Mouse (Mus musculus): ENCODE data around the gene Cenpm. TPM values are rescaled to one million over a fixed set of nuclear protein-coding genes. Genes with fewer than 3 reads are reported as not detected.

Gene Cenpm
- polyA plus RNA-seq, 1 experiment from 2014 or later, result 20.0 TPM

GRCm38 (mm10) chr15:82197937-82198336, 46.6 kb downstream of the Cenpm start:
- no peak for ATAC-seq (ENCODE audit: low FRiP score)
- Histone ChIP-seq H3K27me3 (no peaks in the 10 kb centered on the region), H3K4me1 (replicated peaks) (no peaks in the 10 kb centered on the region), H3K4me3 (no peak overlapping the region), H3K27ac (no peak overlapping the region), H3K9ac (no peak overlapping the region), H3K36me3 (peaks cover 99% of the 10 kb centered on the region), H3K9me3 (no peaks in the 10 kb centered on the region), H3K4me2 (no peak overlapping the region)
- WGBS, result 94% methylated on average over 11 of the region's 11 CpGs

DNA sequence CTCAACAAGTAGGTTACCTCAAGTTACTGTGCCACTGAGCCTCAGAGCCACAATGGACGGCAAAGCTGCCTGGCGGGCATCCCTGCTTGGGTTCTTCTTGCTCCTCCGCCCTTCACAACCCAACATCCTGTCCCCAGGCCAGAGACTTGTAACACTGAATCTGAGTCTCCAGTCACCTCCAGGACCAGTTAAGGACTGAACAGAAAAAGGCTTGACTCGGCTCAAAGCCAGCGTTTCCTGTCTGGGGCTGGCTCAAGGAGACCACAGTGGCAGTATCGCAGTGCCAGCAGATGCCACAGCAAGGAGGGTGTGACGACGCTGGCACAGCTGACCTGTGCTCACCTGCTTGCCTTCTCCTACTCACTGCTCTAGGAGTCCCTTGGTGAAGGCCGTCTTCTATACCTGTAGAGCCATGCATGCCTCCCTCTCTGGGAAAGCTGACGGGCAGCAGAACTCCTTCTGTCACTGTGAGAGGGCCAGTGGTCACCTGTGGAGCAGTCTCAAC, 47.2 kb downstream of the Cenpm start:
- Histone ChIP-seq H3K36me3 (peaks cover 99% of the 10 kb centered on the region), H3K27me3 (no peaks in the 10 kb centered on the region), H3K27ac (no peak overlapping the region), H3K4me3 (no peak overlapping the region), H3K4me2 (no peak overlapping the region), H3K4me1 (replicated peaks) (no peaks in the 10 kb centered on the region), H3K9me3 (no peaks in the 10 kb centered on the region), H3K9ac (no peak overlapping the region)
- no peak for ATAC-seq (ENCODE audit: low FRiP score)
- 95% methylated on average over 10 of the region's 10 CpGs for WGBS

DNA sequence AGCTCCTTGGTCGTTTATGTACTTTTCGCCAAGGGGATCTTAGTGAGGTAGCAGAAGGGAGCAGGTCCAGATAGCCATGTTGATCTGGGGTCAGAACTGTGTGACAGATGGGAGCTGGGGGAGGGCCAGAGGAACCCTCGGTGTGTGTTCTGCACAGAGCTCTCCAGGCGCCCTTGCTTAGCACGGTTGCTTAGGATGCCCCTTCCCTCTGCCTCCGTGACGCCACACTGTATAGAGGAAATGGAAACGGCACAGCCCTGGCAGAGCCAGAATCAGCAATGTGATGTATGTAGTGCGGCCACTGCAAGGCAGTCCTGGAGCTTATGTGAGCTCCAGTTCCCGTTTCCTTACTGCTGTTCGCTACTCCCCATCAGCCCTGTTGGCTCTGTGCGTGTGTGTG, 48.2 kb downstream of the Cenpm start:
- ATAC-seq (ENCODE audit: low FRiP score), result no peak
- no peak overlapping the region for H3K4me3 ChIP-seq
- peaks cover 99% of the 10 kb centered on the region for H3K36me3 ChIP-seq
- no peaks in the 10 kb centered on the region for H3K9me3 ChIP-seq
- no peak overlapping the region for H3K9ac ChIP-seq
- no peak overlapping the region for H3K27ac ChIP-seq
- WGBS, result 87% methylated on average over 12 of the region's 12 CpGs
- H3K4me2 ChIP-seq, result no peak overlapping the region
- no peaks in the 10 kb centered on the region for H3K4me1 ChIP-seq (replicated peaks)
- H3K27me3 ChIP-seq, result no peaks in the 10 kb centered on the region

DNA sequence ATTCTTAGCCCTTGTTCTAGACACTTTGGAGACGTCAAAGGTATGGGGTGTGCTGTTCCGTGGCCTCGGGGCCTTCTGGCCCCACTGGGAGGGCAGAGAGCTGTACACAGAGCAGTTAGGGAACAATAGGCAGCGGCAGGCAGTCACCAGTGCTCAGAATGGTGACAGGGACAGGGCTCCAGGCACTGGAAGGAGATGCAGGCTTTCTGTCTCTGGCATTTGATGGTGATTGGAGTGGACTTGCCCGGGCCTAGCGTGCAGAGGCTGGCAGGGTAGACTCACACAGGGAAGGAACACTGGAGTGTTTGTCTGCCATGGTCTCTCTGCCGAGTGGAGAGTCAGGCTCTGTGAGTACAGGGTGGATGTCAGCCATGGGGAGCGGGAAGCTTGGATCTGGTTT, 51.9 kb downstream of the Cenpm start:
- Histone ChIP-seq H3K4me2 (no peak overlapping the region), H3K9me3 (no peaks in the 10 kb centered on the region), H3K4me3 (no peak overlapping the region), H3K9ac (no peak overlapping the region), H3K36me3 (peaks cover 96% of the 10 kb centered on the region), H3K4me1 (replicated peaks) (no peaks in the 10 kb centered on the region), H3K27ac (no peak overlapping the region), H3K27me3 (no peaks in the 10 kb centered on the region)
- ATAC-seq (ENCODE audit: low FRiP score), result no peak
- 78% methylated on average over 8 of the region's 8 CpGs for WGBS

- H3K36me3 ChIP-seq, result peaks cover 96% of the 10 kb centered on the region
- no peaks in the 10 kb centered on the region for H3K27me3 ChIP-seq
- ATAC-seq (ENCODE audit: low FRiP score), result no peak
- WGBS, result 93% methylated on average over 10 of the region's 10 CpGs
- H3K9me3 ChIP-seq, result no peaks in the 10 kb centered on the region
- no peak overlapping the region for H3K9ac ChIP-seq
- H3K4me3 ChIP-seq, result no peak overlapping the region
- H3K4me2 ChIP-seq, result no peak overlapping the region
- no peaks in the 10 kb centered on the region; the same call in 1 of the 2 replicates for H3K4me1 ChIP-seq (replicated peaks)
- no peak overlapping the region for H3K27ac ChIP-seq
These were observed 55.9 kb downstream of the Cenpm start for GRCm38 (mm10) chr15:82188481-82189240.

DNA sequence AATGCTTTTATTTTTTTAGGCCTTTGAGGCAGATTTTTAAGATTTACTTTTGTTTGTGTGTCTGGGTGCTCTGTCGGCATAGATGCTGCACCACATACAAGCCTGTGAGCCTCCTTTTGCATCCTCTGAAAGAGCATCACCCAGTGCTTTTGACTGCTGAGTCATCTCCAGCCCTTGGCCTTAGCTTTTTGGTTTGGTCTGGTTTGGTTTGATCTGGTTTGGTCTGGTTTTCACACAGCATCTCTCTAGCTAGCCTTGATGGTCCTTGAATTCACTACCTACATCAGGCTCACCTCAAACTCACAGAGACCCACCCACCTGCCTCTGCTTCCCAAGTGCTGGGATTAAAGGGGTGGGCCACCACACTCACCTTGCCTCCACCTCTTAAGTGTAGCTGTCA, 56.6 kb downstream of the Cenpm start:
- Histone ChIP-seq H3K36me3 (peaks cover 96% of the 10 kb centered on the region), H3K9ac (no peak overlapping the region), H3K9me3 (no peaks in the 10 kb centered on the region), H3K27me3 (no peaks in the 10 kb centered on the region), H3K4me3 (no peak overlapping the region), H3K4me2 (no peak overlapping the region), H3K27ac (no peak overlapping the region), H3K4me1 (replicated peaks) (no peaks in the 10 kb centered on the region; the same call in 1 of the 2 replicates)
- WGBS, result 97% methylated on average over 1 of the region's 1 CpGs
- ATAC-seq (ENCODE audit: low FRiP score), result no peak

GRCm38 (mm10) chr15:82187401-82187800, 57.1 kb downstream of the Cenpm start:
- no peaks in the 10 kb centered on the region; the same call in 1 of the 2 replicates for H3K4me1 ChIP-seq (replicated peaks)
- no peak overlapping the region for H3K27ac ChIP-seq
- no peaks in the 10 kb centered on the region for H3K27me3 ChIP-seq
- no peaks in the 10 kb centered on the region for H3K9me3 ChIP-seq
- no peak overlapping the region for H3K4me2 ChIP-seq
- WGBS, result 91% methylated on average over 4 of the region's 4 CpGs
- H3K36me3 ChIP-seq, result peaks cover 96% of the 10 kb centered on the region
- no peak overlapping the region for H3K4me3 ChIP-seq
- no peak overlapping the region for H3K9ac ChIP-seq
- no peak for ATAC-seq (ENCODE audit: low FRiP score)

- Histone ChIP-seq H3K4me2 (no peak overlapping the region), H3K27me3 (no peaks in the 10 kb centered on the region), H3K4me1 (replicated peaks) (no peaks in the 10 kb centered on the region; the same call in 1 of the 2 replicates), H3K9me3 (0 out of 2 replicates have a peak, but pooled peaks cover 4% of the 10 kb centered on the region), H3K4me3 (no peak overlapping the region), H3K9ac (no peak overlapping the region), H3K27ac (no peak overlapping the region), H3K36me3 (peaks cover 96% of the 10 kb centered on the region)
- no peak for ATAC-seq (ENCODE audit: low FRiP score)
- WGBS, result 95% methylated on average over 5 of the region's 5 CpGs
These were observed 57.6 kb downstream of the Cenpm start for GRCm38 (mm10) chr15:82186931-82187330.

- 81% methylated on average over 14 of the region's 14 CpGs for WGBS
- Histone ChIP-seq H3K27ac (0 out of 2 replicates have a peak overlapping the region, but pooled peaks have one; percentile 18), H3K4me1 (replicated peaks) (no peaks in the 10 kb centered on the region; the same call in 1 of the 2 replicates), H3K4me2 (no peak overlapping the region), H3K36me3 (peaks cover 96% of the 10 kb centered on the region), H3K9ac (no peak overlapping the region), H3K27me3 (no peaks in the 10 kb centered on the region), H3K9me3 (0 out of 2 replicates have a peak, but pooled peaks cover 5% of the 10 kb centered on the region), H3K4me3 (no peak overlapping the region)
- no peak for ATAC-seq (ENCODE audit: low FRiP score)
These were observed 58.4 kb downstream of the Cenpm start for GRCm38 (mm10) chr15:82186131-82186530.

- H3K27ac ChIP-seq, result peak overlapping the region; percentile 18; the same call in 1 of the 2 replicates
- H3K36me3 ChIP-seq, result peaks cover 99% of the 10 kb centered on the region
- WGBS, result 87% methylated on average over 14 of the region's 14 CpGs
- no peaks in the 10 kb centered on the region for H3K27me3 ChIP-seq
- no peaks in the 10 kb centered on the region; the same call in 1 of the 2 replicates for H3K4me1 ChIP-seq (replicated peaks)
- no peak overlapping the region for H3K9ac ChIP-seq
- H3K4me3 ChIP-seq, result no peak overlapping the region
- ATAC-seq (ENCODE audit: low FRiP score), result no peak
- no peak overlapping the region for H3K4me2 ChIP-seq
- 0 out of 2 replicates have a peak, but pooled peaks cover 5% of the 10 kb centered on the region for H3K9me3 ChIP-seq
These were observed 59.3 kb downstream of the Cenpm start for GRCm38 (mm10) chr15:82185062-82185783.

DNA sequence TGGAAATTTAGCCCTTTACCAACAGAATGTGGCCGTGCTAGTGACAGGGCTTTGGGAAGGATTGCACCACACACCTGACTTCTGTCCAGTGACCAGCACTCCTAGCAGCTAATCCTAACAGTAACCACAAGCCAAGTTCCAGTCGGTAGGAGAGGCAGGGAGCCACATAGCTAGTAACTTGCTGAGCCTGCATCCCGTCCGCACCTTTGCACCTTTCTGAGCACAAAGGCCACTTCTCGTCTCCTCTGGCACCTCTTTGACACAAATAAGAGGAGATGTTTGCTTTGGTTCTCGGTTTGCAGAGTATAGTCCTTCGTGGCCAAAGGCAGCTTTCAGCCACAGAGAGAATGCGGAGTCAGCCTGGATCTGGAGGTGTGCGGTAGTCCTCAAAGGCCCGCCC, 59.9 kb downstream of the Cenpm start:
- Histone ChIP-seq H3K9ac (0 out of 2 replicates have a peak overlapping the region, but pooled peaks have one; percentile 13), H3K27ac (no peak overlapping the region), H3K36me3 (peaks cover 99% of the 10 kb centered on the region), H3K4me1 (replicated peaks) (no peaks in the 10 kb centered on the region; the same call in 1 of the 2 replicates), H3K27me3 (no peaks in the 10 kb centered on the region), H3K4me3 (no peak overlapping the region), H3K4me2 (no peak overlapping the region), H3K9me3 (0 out of 2 replicates have a peak, but pooled peaks cover 5% of the 10 kb centered on the region)
- ATAC-seq (ENCODE audit: low FRiP score), result no peak
- 89% methylated on average over 10 of the region's 10 CpGs for WGBS

- H3K4me2 ChIP-seq, result no peak overlapping the region
- 0 out of 2 replicates have a peak, but pooled peaks cover 5% of the 10 kb centered on the region for H3K9me3 ChIP-seq
- H3K4me3 ChIP-seq, result no peak overlapping the region
- no peak overlapping the region for H3K27ac ChIP-seq
- no peak for ATAC-seq (ENCODE audit: low FRiP score)
- peaks cover 99% of the 10 kb centered on the region for H3K36me3 ChIP-seq
- H3K9ac ChIP-seq, result peak overlapping the region; percentile 13; the same call in 1 of the 2 replicates
- no peaks in the 10 kb centered on the region for H3K27me3 ChIP-seq
- 80% methylated on average over 7 of the region's 7 CpGs for WGBS
- no peaks in the 10 kb centered on the region; the same call in 1 of the 2 replicates for H3K4me1 ChIP-seq (replicated peaks)
These were observed 60.4 kb downstream of the Cenpm start for GRCm38 (mm10) chr15:82184183-82184582.

Data from hindbrain, embryonic 13.5 days (tissue).